Mouse (Mus musculus) spleen, adult 2 months (tissue): ENCODE results near the gene Odf3l2.

Source experiments
- CTCF ChIP-seq: fragments of 200-500 bp; IDR thresholded peaks from 2 replicates; pipeline ENCODE4 v1.5.1; 2011; ENCODE audit warnings: mild to moderate bottlenecking, inconsistent platforms; ENCODE audit not compliant: insufficient read depth, insufficient read length, insufficient replicate concordance; ENCODE audit errors: extremely low read depth
- POLR2A ChIP-seq: fragments of 200-500 bp; IDR thresholded peaks from 2 replicates; pipeline ENCODE4 v1.6.1; 2011; ENCODE audit warnings: low read depth, low read length, inconsistent platforms

DNA sequence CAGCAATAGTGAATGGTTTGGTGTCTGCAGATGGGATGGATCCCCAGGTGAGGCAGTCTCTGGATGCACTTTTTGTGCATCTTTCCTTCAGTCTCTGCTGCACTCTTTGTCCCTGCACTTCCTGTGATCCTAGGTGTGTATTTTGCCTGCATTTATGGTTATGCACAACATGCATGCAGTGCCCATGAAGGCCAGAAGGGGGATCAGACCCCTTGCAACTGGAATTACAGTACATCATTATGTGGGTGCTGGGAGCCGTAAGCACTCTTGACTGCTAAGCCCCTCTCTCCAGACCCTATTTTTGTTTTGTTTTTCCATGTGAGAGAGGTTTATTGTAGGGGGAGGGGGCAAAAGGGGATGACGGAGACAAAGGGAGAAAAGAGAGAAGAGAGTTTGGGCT, 14.8 kb upstream of the Odf3l2 start:
- TF ChIP-seq POLR2A, result no peak
- no peak for TF ChIP-seq CTCF
